27 mouse cellular contexts compared by ENCODE assay signal in the genomic region with DNA sequence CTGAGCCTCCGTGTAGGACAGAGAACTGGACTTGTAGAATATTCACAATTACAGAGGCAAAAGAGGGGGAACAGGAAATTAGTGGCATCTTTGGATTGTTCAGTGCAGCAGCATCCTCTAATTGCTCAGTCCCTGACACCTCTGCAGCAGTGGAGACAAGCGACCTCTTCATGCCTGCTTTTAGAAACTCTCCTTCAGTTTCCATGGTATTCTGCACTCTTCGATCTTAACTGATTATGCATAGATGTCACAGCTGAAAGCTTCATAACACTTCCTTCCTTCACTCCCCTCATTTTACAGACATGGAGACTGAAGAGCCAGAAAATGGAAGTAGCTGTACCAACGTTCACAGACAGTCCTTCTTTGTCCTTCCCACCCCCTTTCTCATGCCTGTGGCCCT. TPM values are rescaled to one million over a fixed set of nuclear protein-coding genes. Genes with fewer than 3 reads are reported as not detected.
DNase-seq lines count a peak whose midpoint lies in the region; ATAC-seq and TF ChIP-seq lines count a peak whose summit lies in the region.
"Had no signal": no experiment of that assay in that cellular context is flagged by ENCODE, and none has a peak within 500 bp of the region (broad histone marks: within the 10 kb centered on the region; RNA-seq: fewer than 3 reads in every experiment).

No protein-coding gene starts in this region.

- 53% methylated on average over 4 of the region's 4 CpGs for WGBS in forebrain, postnatal 0 days
- 69% methylated on average over 4 of the region's 4 CpGs for WGBS in forebrain, embryonic 13.5 days
- WGBS in midbrain, postnatal 0 days = 42% methylated on average over 4 of the region's 4 CpGs
- WGBS in midbrain, embryonic 11.5 days = 58% methylated on average over 4 of the region's 4 CpGs

- H3K4me3 ChIP-seq in forebrain, postnatal 0 days (ENCODE audit: low read depth, low read length) = no peak overlapping the region
- H3K4me3 ChIP-seq in forebrain, embryonic 13.5 days = no peak overlapping the region
- no peak overlapping the region for H3K4me3 ChIP-seq in midbrain, postnatal 0 days (ENCODE audit: low read depth, low read length)
- H3K4me3 ChIP-seq in midbrain, embryonic 11.5 days (ENCODE audit: low read depth, low read length) = no peak overlapping the region
- H3K4me3 ChIP-seq: forebrain, embryonic 10.5 days; heart, embryonic 12.5 days; heart, embryonic 15.5 days; hindbrain, embryonic 10.5 days; hindbrain, embryonic 13.5 days; intestine, embryonic 15.5 days had no signal

- no peaks in the 10 kb centered on the region for H3K9me3 ChIP-seq in forebrain, postnatal 0 days (ENCODE audit: low read length)
- H3K9me3 ChIP-seq in forebrain, embryonic 13.5 days (replicated peaks) = no peaks in the 10 kb centered on the region
- H3K9me3 ChIP-seq in midbrain, postnatal 0 days (ENCODE audit: low read length) = no peaks in the 10 kb centered on the region
- H3K9me3 ChIP-seq in midbrain, embryonic 11.5 days (ENCODE audit: control insufficient read depth, low read length) = no peaks in the 10 kb centered on the region
- H3K9me3 ChIP-seq: forebrain, embryonic 10.5 days; heart, embryonic 12.5 days; heart, embryonic 15.5 days; hindbrain, embryonic 10.5 days; hindbrain, embryonic 13.5 days; intestine, embryonic 15.5 days had no signal

- peak overlapping the region; percentile 64; the same call in 1 of the 2 replicates for H3K27ac ChIP-seq in forebrain, postnatal 0 days (ENCODE audit: low read depth, low read length)
- H3K27ac ChIP-seq in forebrain, embryonic 13.5 days = no peak overlapping the region
- H3K27ac ChIP-seq in midbrain, postnatal 0 days (ENCODE audit: low read depth, low read length) = peak overlapping the region; percentile 18; the same call in 1 of the 2 replicates
- no peak overlapping the region for H3K27ac ChIP-seq in midbrain, embryonic 11.5 days (ENCODE audit: low read depth, low read length)
- H3K27ac ChIP-seq: forebrain, embryonic 10.5 days; heart, embryonic 15.5 days; hindbrain, embryonic 10.5 days; hindbrain, embryonic 13.5 days; intestine, embryonic 15.5 days had no signal

- no peaks in the 10 kb centered on the region for H3K36me3 ChIP-seq in forebrain, postnatal 0 days (ENCODE audit: insufficient read depth)
- no peaks in the 10 kb centered on the region for H3K36me3 ChIP-seq in forebrain, embryonic 13.5 days (ENCODE audit: poor library complexity, severe bottlenecking)
- no peaks in the 10 kb centered on the region for H3K36me3 ChIP-seq in midbrain, postnatal 0 days (ENCODE audit: insufficient read depth, low read length)
- no peaks in the 10 kb centered on the region for H3K36me3 ChIP-seq in midbrain, embryonic 11.5 days (ENCODE audit: control insufficient read depth, insufficient read depth, low read length)
- H3K36me3 ChIP-seq: forebrain, embryonic 10.5 days; heart, embryonic 12.5 days; heart, embryonic 15.5 days; hindbrain, embryonic 10.5 days; hindbrain, embryonic 13.5 days; intestine, embryonic 15.5 days had no signal

- DNase-seq in forebrain, postnatal 0 days = peak; percentile 23
- no peak for DNase-seq in midbrain, postnatal 0 days (ENCODE audit: low spot score)
- no peak for DNase-seq in midbrain, embryonic 11.5 days (ENCODE audit: low spot score, missing footprints)
- peak; percentile 19 for DNase-seq in brain, embryonic 14.5 days (ENCODE audit: low read depth)
- no peak for DNase-seq in right cerebral cortex, postnatal 36 days (ENCODE audit: low spot score in 2 of 2)
- DNase-seq: adrenal gland, postnatal 10 days; adrenal gland, postnatal 36 days; cerebellum, adult 11-12 months; cerebellum, adult 8-10 months; cerebellum, postnatal 10 days; cerebellum, postnatal 36 days; gastrocnemius, postnatal 25 days; heart, adult 18-20 months; heart, postnatal 10 days; heart, postnatal 36 days; kidney, adult 11 months had no signal

- no peaks in the 10 kb centered on the region for H3K27me3 ChIP-seq in forebrain, postnatal 0 days (ENCODE audit: insufficient read depth, low read length)
- H3K27me3 ChIP-seq in forebrain, embryonic 13.5 days = no peaks in the 10 kb centered on the region
- H3K27me3 ChIP-seq in midbrain, postnatal 0 days (ENCODE audit: insufficient read depth, low read length) = no peaks in the 10 kb centered on the region
- H3K27me3 ChIP-seq in midbrain, embryonic 11.5 days (ENCODE audit: control insufficient read depth, insufficient read depth, low read length) = no peaks in the 10 kb centered on the region
- H3K27me3 ChIP-seq: heart, embryonic 12.5 days; heart, embryonic 15.5 days; hindbrain, embryonic 13.5 days; intestine, embryonic 15.5 days had no signal

- ATAC-seq in forebrain, postnatal 0 days = peak; percentile 88
- ATAC-seq in forebrain, embryonic 13.5 days = no peak; the same call in 1 of the 2 replicates
- no peak for ATAC-seq in midbrain, postnatal 0 days (ENCODE audit: low FRiP score)
- no peak for ATAC-seq in midbrain, embryonic 11.5 days (ENCODE audit: low FRiP score)
- ATAC-seq: CD4-positive, CD25-positive, alpha-beta regulatory T cell, adult 4 months; hindbrain, embryonic 16.5 days; intestine, embryonic 15.5 days had no signal

- no peak overlapping the region for H3K4me2 ChIP-seq in forebrain, postnatal 0 days (ENCODE audit: low read depth)
- no peak overlapping the region for H3K4me2 ChIP-seq in forebrain, embryonic 13.5 days
- H3K4me2 ChIP-seq in midbrain, postnatal 0 days (ENCODE audit: low read depth, low read length, poor library complexity, severe bottlenecking) = no peak overlapping the region
- H3K4me2 ChIP-seq in midbrain, embryonic 11.5 days = no peak overlapping the region
- H3K4me2 ChIP-seq: heart, embryonic 12.5 days; heart, embryonic 15.5 days; hindbrain, embryonic 13.5 days; intestine, embryonic 15.5 days had no signal

- no peaks in the 10 kb centered on the region for H3K4me1 ChIP-seq in forebrain, postnatal 0 days (ENCODE audit: insufficient read depth)
- H3K4me1 ChIP-seq in forebrain, embryonic 13.5 days = no peaks in the 10 kb centered on the region
- H3K4me1 ChIP-seq in midbrain, postnatal 0 days (ENCODE audit: insufficient read depth, low read length) = no peaks in the 10 kb centered on the region
- H3K4me1 ChIP-seq in midbrain, embryonic 11.5 days (ENCODE audit: control insufficient read depth, insufficient read depth, low read length) = no peaks in the 10 kb centered on the region
- H3K4me1 ChIP-seq: forebrain, embryonic 10.5 days; heart, embryonic 12.5 days; hindbrain, embryonic 10.5 days; hindbrain, embryonic 13.5 days; intestine, embryonic 15.5 days had no signal

- H3K9ac ChIP-seq in forebrain, postnatal 0 days = no peak overlapping the region
- H3K9ac ChIP-seq in forebrain, embryonic 13.5 days = no peak overlapping the region
- H3K9ac ChIP-seq in midbrain, postnatal 0 days (replicated peaks; ENCODE audit: low read length, poor library complexity, severe bottlenecking) = no peak overlapping the region
- H3K9ac ChIP-seq in midbrain, embryonic 11.5 days (ENCODE audit: low read length) = no peak overlapping the region
- H3K9ac ChIP-seq: heart, embryonic 12.5 days; heart, embryonic 15.5 days; hindbrain, embryonic 13.5 days; intestine, embryonic 15.5 days had no signal

- TF ChIP-seq POLR2A in brain, embryonic 14.5 days (IDR thresholded peaks at IDR 0.05; ENCODE audit: borderline replicate concordance, extremely low read depth, insufficient read depth, insufficient read length, poor library complexity, severe bottlenecking) = no peak

- TF ChIP-seq CTCF in forebrain, postnatal 0 days (IDR thresholded peaks at IDR 0.05; ENCODE audit: low read depth) = no peak
- no peak for TF ChIP-seq CTCF in midbrain, postnatal 0 days (IDR thresholded peaks at IDR 0.05)
- TF ChIP-seq CTCF in brain, embryonic 14.5 days (IDR thresholded peaks at IDR 0.05; ENCODE audit: borderline replicate concordance, extremely low read depth, insufficient read depth, insufficient read length) = no peak

RNA-seq across cellular contexts. Expression of a gene that starts 29.7 kb away (rescaled TPM):
- 2.4 and 2.5 TPM in 2 replicates for total RNA-seq in forebrain, postnatal 0 days (2014; rRNA removed)
- 2.1 and 2.2 TPM in 2 replicates for polyA plus RNA-seq in forebrain, postnatal 0 days (2015; fragmentation: Nextera tagmentation; extraction: Ambion mirVana)
- polyA plus RNA-seq in forebrain, embryonic 13.5 days (2015; fragmentation: Nextera tagmentation; extraction: Ambion mirVana) = 0.23 and 0.25 TPM in 2 replicates
- 1.5 and 2.1 TPM in 2 replicates for total RNA-seq in midbrain, postnatal 0 days (2014; rRNA removed)
- 1.7 and 2.4 TPM in 2 replicates for polyA plus RNA-seq in midbrain, postnatal 0 days (2015; fragmentation: Nextera tagmentation; extraction: Ambion mirVana)
- not detected in 2 replicates for polyA plus RNA-seq in midbrain, embryonic 11.5 days (2014; fragmentation: Nextera tagmentation; extraction: Ambion mirVana)
- 0.33 and 0.66 TPM in 2 replicates for polyA plus RNA-seq in brain, embryonic 14.5 days (2012; rRNA removed)
- total RNA-seq: adrenal gland, adult 18-20 months; heart, adult 18-20 months; heart, postnatal 10 days; heart, postnatal 36 days had no signal
- polyA plus RNA-seq: C2C12; CD4-positive, CD25-positive, alpha-beta regulatory T cell, adult 4 months; forebrain, embryonic 10.5 days; hindbrain, embryonic 10.5 days had no signal

RNA-seq across cellular contexts. Expression of a gene that starts 47.5 kb away (rescaled TPM):
- total RNA-seq in forebrain, postnatal 0 days (2014; rRNA removed) = 114 and 158 TPM in 2 replicates
- 65.5 and 81.1 TPM in 2 replicates for polyA plus RNA-seq in forebrain, postnatal 0 days (2015; fragmentation: Nextera tagmentation; extraction: Ambion mirVana)
- 33.8 and 43.0 TPM in 2 replicates for polyA plus RNA-seq in forebrain, embryonic 13.5 days (2015; fragmentation: Nextera tagmentation; extraction: Ambion mirVana)
- total RNA-seq in midbrain, postnatal 0 days (2014; rRNA removed) = 188 and 189 TPM in 2 replicates
- polyA plus RNA-seq in midbrain, postnatal 0 days (2015; fragmentation: Nextera tagmentation; extraction: Ambion mirVana) = 82.3 and 84.6 TPM in 2 replicates
- 21.7 and 24.2 TPM in 2 replicates for polyA plus RNA-seq in midbrain, embryonic 11.5 days (2014; fragmentation: Nextera tagmentation; extraction: Ambion mirVana)
- polyA plus RNA-seq in brain, embryonic 14.5 days (2012; rRNA removed) = 35.0 and 54.4 TPM in 2 replicates
- polyA plus RNA-seq: C2C12 had no signal

Comparison
In these comparisons a context has a peak if more than half of its experiments do, and no peak if none do; other contexts are left out.
1. H3K27ac ChIP-seq: peak in forebrain, postnatal 0 days (single experiment) and midbrain, postnatal 0 days (single experiment); none in forebrain, embryonic 13.5 days (single experiment) and midbrain, embryonic 11.5 days (single experiment).
2. DNase-seq: peak in forebrain, postnatal 0 days (single experiment) and brain, embryonic 14.5 days (single experiment); none in midbrain, postnatal 0 days (single experiment), midbrain, embryonic 11.5 days (single experiment) and right cerebral cortex, postnatal 36 days (0 of 2).